Mouse (Mus musculus): ENCODE data around the gene Ush2a. TPM values are rescaled to one million over a fixed set of nuclear protein-coding genes. Genes with fewer than 3 reads are reported as not detected.

The Ush2a gene
- polyA plus RNA-seq, 1 experiment from 2014 or later, result not detected

DNA sequence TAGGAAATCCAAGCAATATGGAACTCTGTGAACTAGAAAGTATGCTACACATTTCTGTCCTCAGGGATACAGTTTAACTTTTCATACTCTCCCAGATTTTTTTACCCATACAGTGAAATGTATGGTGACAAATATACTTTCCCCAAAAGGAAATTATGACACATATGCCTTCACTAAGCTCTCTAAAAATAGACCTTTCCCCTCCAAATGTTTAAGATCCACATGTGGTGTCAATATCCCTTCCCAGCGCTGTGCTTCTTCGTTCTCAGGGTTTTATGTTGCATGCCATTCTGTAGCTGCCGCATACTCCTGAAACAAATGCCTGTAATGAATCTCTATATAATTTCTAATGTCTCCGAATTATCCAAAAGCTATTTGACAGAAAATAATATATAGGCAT lies 58.4 kb downstream of the Ush2a start:
- Histone ChIP-seq H3K4me2 (ENCODE audit: low read depth, low read length) (no peak overlapping the region), H3K27ac (ENCODE audit: low read depth) (no peak overlapping the region), H3K4me3 (ENCODE audit: low read depth, low read length) (no peak overlapping the region), H3K27me3 (ENCODE audit: insufficient read depth, low read length) (no peaks in the 10 kb centered on the region), H3K9me3 (ENCODE audit: low read length) (no peaks in the 10 kb centered on the region), H3K4me1 (ENCODE audit: insufficient read depth) (no peaks in the 10 kb centered on the region), H3K36me3 (replicated peaks; ENCODE audit: insufficient read depth, low read length) (no peaks in the 10 kb centered on the region), H3K9ac (replicated peaks) (no peak overlapping the region)
- TF ChIP-seq EP300 (IDR thresholded peaks at IDR 0.05; ENCODE audit: low read depth) (no peak), CTCF (IDR thresholded peaks at IDR 0.05; ENCODE audit: low read depth) (no peak)
- ATAC-seq (no peak), DNase-seq (no peak)
- 73% methylated on average over 4 of the region's 4 CpGs for WGBS (ENCODE audit: insufficient replicate concordance)

DNA sequence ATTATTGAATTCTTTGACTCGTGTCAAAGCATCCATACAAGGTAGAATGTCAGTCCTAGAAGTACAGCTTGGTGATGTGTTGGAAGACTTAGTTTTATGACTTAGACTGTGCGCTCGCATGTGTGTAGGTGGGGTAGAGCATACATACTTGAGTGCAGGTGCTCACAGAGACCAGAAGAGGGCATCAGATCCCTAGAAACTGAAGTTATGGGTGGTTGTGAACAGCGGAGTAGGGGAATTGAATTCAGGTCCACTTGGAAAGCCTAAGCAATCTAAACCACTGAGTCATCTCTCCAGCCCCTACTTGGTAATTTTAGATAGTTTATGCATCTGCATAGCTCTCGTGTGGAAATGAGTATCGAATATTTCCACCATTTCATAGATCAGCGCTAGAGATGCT lies 59.7 kb downstream of the Ush2a start:
- H3K9me3 ChIP-seq (ENCODE audit: low read length), result no peaks in the 10 kb centered on the region
- H3K27ac ChIP-seq (ENCODE audit: low read depth), result no peak overlapping the region
- no peaks in the 10 kb centered on the region for H3K36me3 ChIP-seq (replicated peaks; ENCODE audit: insufficient read depth, low read length)
- no peaks in the 10 kb centered on the region for H3K4me1 ChIP-seq (ENCODE audit: insufficient read depth)
- H3K9ac ChIP-seq (replicated peaks), result no peak overlapping the region
- H3K27me3 ChIP-seq (ENCODE audit: insufficient read depth, low read length), result no peaks in the 10 kb centered on the region
- DNase-seq (no peak), ATAC-seq (no peak)
- WGBS (ENCODE audit: insufficient replicate concordance), result 74% methylated on average over 7 of the region's 7 CpGs
- H3K4me3 ChIP-seq (ENCODE audit: low read depth, low read length), result no peak overlapping the region
- H3K4me2 ChIP-seq (ENCODE audit: low read depth, low read length), result no peak overlapping the region
- no peak for TF ChIP-seq EP300 (IDR thresholded peaks at IDR 0.05; ENCODE audit: low read depth)
- TF ChIP-seq CTCF (IDR thresholded peaks at IDR 0.05; ENCODE audit: low read depth), result peak; percentile 51

DNA sequence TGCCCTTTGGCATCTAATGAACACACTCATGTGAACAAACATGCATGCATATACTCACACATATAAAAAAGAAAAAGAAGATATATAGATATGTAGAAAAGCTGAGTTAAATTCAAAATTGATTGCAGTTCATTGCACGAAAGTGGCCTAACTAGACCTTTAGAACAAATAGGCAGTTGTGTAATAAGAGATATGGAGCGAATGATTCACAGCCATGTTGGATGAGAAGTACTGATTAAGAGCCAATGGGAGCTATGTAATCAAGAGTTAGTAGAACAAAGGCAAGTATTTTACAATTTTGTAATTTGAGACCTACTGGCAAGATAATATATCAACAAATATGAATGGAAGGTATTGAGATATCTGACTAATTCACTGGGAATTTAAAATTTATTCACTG lies 68.6 kb downstream of the Ush2a start:
- Histone ChIP-seq H3K27ac (ENCODE audit: low read depth) (no peak overlapping the region), H3K36me3 (replicated peaks; ENCODE audit: insufficient read depth, low read length) (no peaks in the 10 kb centered on the region), H3K4me1 (ENCODE audit: insufficient read depth) (no peaks in the 10 kb centered on the region), H3K9me3 (ENCODE audit: low read length) (no peaks in the 10 kb centered on the region), H3K27me3 (ENCODE audit: insufficient read depth, low read length) (no peaks in the 10 kb centered on the region), H3K9ac (replicated peaks) (no peak overlapping the region), H3K4me2 (ENCODE audit: low read depth, low read length) (no peak overlapping the region), H3K4me3 (ENCODE audit: low read depth, low read length) (no peak overlapping the region)
- ATAC-seq (no peak), DNase-seq (no peak)
- WGBS (ENCODE audit: insufficient replicate concordance), result 74% methylated on average over 2 of the region's 2 CpGs
- TF ChIP-seq EP300 (IDR thresholded peaks at IDR 0.05; ENCODE audit: low read depth), result no peak
- no peak for TF ChIP-seq CTCF (IDR thresholded peaks at IDR 0.05; ENCODE audit: low read depth)

DNA sequence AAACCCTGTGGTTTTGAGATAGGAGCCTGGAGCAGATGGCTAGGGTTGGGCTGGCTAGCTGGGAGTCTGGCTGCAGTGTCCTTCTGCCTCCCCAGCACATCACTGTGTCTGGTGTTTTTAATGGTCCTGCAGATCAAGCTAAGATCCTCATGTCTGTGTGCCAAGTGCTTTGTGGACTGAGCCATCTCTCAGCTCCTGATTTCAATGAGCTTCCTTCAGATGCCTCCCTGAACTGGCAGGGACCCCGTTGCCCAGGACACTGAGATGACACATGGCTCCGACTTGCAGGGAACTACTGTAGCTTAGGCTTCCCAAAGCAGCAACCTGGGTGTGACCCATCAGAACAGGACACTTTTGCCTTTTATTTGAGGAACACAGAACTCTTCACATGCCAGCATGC lies 72.1 kb downstream of the Ush2a start:
- WGBS (ENCODE audit: insufficient replicate concordance), result 77% methylated on average over 2 of the region's 2 CpGs
- Histone ChIP-seq H3K36me3 (replicated peaks; ENCODE audit: insufficient read depth, low read length) (no peaks in the 10 kb centered on the region), H3K9ac (replicated peaks) (no peak overlapping the region), H3K9me3 (ENCODE audit: low read length) (no peaks in the 10 kb centered on the region), H3K27me3 (ENCODE audit: insufficient read depth, low read length) (no peaks in the 10 kb centered on the region), H3K4me1 (ENCODE audit: insufficient read depth) (no peaks in the 10 kb centered on the region), H3K4me2 (ENCODE audit: low read depth, low read length) (no peak overlapping the region), H3K4me3 (ENCODE audit: low read depth, low read length) (no peak overlapping the region), H3K27ac (ENCODE audit: low read depth) (no peak overlapping the region)
- TF ChIP-seq EP300 (IDR thresholded peaks at IDR 0.05; ENCODE audit: low read depth), result no peak
- no peak for TF ChIP-seq CTCF (IDR thresholded peaks at IDR 0.05; ENCODE audit: low read depth)
- ATAC-seq (no peak), DNase-seq (no peak)

DNA sequence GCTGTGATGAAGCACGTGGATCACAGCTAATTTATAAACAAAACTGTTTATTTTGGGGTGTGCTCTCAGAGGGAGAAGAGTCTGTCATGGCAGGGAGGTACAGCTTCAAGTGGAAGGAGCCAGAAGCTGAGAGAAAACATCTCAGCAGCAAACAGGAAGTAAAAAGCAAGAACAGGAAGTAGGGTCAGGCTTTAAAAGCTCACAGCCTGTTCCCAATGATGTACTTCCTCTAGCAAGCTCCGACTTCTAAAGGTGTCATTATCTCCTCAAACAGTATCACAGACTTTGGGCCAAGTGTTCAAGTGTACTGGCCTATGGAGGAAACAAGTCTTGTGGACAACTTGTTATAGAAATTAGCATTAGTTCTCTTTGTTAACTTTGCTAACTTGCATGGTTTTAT lies 85.9 kb downstream of the Ush2a start:
- no peak overlapping the region for H3K9ac ChIP-seq (replicated peaks)
- H3K4me3 ChIP-seq (ENCODE audit: low read depth, low read length), result no peak overlapping the region
- no peak overlapping the region for H3K4me2 ChIP-seq (ENCODE audit: low read depth, low read length)
- no peaks in the 10 kb centered on the region for H3K9me3 ChIP-seq (ENCODE audit: low read length)
- 38% methylated on average over 2 of the region's 2 CpGs for WGBS (ENCODE audit: insufficient replicate concordance)
- ATAC-seq, result no peak
- TF ChIP-seq EP300 (IDR thresholded peaks at IDR 0.05; ENCODE audit: low read depth) (no peak), CTCF (IDR thresholded peaks at IDR 0.05; ENCODE audit: low read depth) (no peak)
- no peaks in the 10 kb centered on the region for H3K4me1 ChIP-seq (ENCODE audit: insufficient read depth)
- no peak for DNase-seq
- H3K36me3 ChIP-seq (replicated peaks; ENCODE audit: insufficient read depth, low read length), result no peaks in the 10 kb centered on the region
- no peak overlapping the region for H3K27ac ChIP-seq (ENCODE audit: low read depth)
- H3K27me3 ChIP-seq (ENCODE audit: insufficient read depth, low read length), result no peaks in the 10 kb centered on the region

DNA sequence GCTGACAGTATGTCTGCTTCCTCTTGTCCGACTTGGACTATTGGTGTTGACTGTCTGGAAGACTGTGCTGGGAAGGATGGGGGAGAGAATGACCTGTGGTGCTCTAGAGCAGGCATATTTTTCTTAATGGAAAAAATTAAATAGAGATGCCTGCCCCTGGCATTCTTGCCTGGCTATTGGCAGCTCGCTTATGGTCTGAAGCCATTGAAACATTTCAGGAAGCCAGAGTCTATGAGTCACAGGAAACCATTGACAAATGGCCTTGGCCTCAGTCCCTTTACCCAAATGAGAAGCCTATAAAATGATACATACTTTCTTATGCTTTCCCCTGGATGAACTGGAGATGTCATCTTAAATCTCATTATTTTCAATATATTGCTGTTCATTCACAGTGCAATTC lies 92.9 kb downstream of the Ush2a start:
- Histone ChIP-seq H3K4me3 (ENCODE audit: low read depth, low read length) (no peak overlapping the region), H3K27me3 (ENCODE audit: insufficient read depth, low read length) (no peaks in the 10 kb centered on the region), H3K27ac (ENCODE audit: low read depth) (no peak overlapping the region), H3K9ac (replicated peaks) (no peak overlapping the region), H3K36me3 (replicated peaks; ENCODE audit: insufficient read depth, low read length) (no peaks in the 10 kb centered on the region), H3K4me2 (ENCODE audit: low read depth, low read length) (no peak overlapping the region), H3K4me1 (ENCODE audit: insufficient read depth) (no peaks in the 10 kb centered on the region), H3K9me3 (ENCODE audit: low read length) (no peaks in the 10 kb centered on the region)
- no peak for DNase-seq
- WGBS (ENCODE audit: insufficient replicate concordance), result 61% methylated on average over 2 of the region's 2 CpGs
- no peak for ATAC-seq
- TF ChIP-seq CTCF (IDR thresholded peaks at IDR 0.05; ENCODE audit: low read depth) (no peak), EP300 (IDR thresholded peaks at IDR 0.05; ENCODE audit: low read depth) (no peak)

DNA sequence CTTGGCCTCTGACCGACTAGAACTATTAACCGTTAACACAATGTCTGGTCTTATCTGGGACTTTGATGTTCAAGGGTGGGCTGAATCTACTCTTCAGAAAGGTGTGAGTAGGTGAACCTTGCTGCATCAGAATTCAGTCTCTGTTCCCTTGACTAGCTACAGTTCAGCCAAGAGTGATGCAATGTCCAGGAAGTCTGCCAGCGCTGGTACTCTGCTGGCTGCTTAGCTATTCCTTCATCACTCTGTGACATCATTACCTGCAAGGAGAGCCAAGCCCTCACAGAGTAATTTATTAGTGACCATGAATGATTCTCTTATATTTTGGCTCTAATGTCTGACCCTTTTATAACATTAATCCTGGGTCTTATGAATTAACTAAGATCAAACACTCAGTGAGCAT lies 101.7 kb downstream of the Ush2a start:
- WGBS (ENCODE audit: insufficient replicate concordance), result 69% methylated on average over 3 of the region's 3 CpGs

More for the DNA sequence above, 101.7 kb downstream of the Ush2a start:
- DNase-seq (no peak), ATAC-seq (no peak)
- Histone ChIP-seq H3K27me3 (ENCODE audit: insufficient read depth, low read length) (no peaks in the 10 kb centered on the region), H3K9ac (replicated peaks) (no peak overlapping the region), H3K9me3 (ENCODE audit: low read length) (no peaks in the 10 kb centered on the region), H3K36me3 (replicated peaks; ENCODE audit: insufficient read depth, low read length) (no peaks in the 10 kb centered on the region), H3K4me1 (ENCODE audit: insufficient read depth) (no peaks in the 10 kb centered on the region), H3K27ac (ENCODE audit: low read depth) (no peak overlapping the region), H3K4me2 (ENCODE audit: low read depth, low read length) (no peak overlapping the region), H3K4me3 (ENCODE audit: low read depth, low read length) (no peak overlapping the region)
- no peak for TF ChIP-seq EP300 (IDR thresholded peaks at IDR 0.05; ENCODE audit: low read depth)
- TF ChIP-seq CTCF (IDR thresholded peaks at IDR 0.05; ENCODE audit: low read depth), result no peak
